Mouse (Mus musculus): Measurements from ENCODE around the gene Fbxo34.

DNA sequence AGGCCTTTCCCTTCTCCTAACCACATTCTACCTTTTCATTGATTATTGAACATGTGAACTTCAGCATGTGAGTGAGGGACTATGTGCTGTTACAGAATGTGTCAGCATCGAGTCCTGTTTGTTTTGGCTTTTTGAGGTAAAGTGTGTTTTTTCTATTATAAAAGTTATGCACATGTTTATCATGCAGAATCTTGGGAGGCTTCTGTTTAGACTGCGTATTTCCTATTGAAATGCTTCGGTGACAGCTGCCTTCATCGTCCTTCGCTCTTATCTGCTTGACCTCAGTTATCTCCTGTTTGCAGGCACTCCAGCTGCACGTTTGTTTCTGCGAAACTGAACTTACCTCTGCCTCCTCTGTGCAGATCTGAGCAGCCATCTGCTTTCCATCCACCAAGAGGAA, 72.1 kb downstream of the Fbxo34 start:
- no peak for TF ChIP-seq CTCF (IDR thresholded peaks at IDR 0.05; ENCODE audit: low read depth, low read length)
- TF ChIP-seq TAL1 (conservative IDR thresholded peaks at IDR 0.05; ENCODE audit: low read depth, low read length), result peak; percentile 98
- no peak for TF ChIP-seq POLR2AphosphoS5 (IDR thresholded peaks at IDR 0.05; ENCODE audit: insufficient replicate concordance, low read depth, low read length)
- peak; percentile 58; the same call in 1 of the 2 replicates for TF ChIP-seq GATA2 (IDR thresholded peaks at IDR 0.05; ENCODE audit: borderline replicate concordance, low read depth, low read length)
- TF ChIP-seq GATA1 (IDR thresholded peaks at IDR 0.05; ENCODE audit: borderline replicate concordance, low read length), result no peak
